Mouse (Mus musculus): Measurements from ENCODE around the gene Hand1.

DNA sequence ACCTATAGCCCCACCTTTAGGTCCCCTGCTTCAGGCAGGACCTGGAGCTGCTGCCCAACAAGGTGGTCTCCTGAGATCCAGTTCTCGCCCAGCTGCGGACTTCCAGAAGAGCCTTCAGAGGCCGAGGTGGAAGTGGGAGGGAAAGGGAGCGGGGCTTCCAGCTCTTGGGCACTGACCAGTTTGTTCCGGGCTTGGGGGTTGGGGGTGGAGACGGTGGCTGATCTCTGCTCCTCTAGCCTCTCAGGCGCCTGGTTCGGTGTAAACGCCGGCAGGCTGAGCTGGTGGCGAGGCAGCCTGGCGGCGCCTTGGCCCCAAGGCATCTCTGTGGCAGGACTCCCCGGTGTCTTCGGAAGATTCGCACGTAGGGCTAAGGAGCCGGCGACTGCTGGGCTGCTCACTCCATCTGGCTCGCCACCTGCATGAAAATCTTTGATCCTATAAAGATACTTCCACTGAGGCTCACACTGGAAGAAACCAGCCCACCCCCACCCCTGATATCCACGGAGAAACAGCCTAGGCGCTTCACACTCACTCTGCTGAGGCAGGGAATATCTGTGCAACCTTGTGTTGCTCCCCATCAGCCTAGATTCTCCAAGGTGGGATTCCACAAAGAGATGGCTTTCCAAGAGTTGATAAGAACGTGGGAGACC, at the start of gene Hand1:
- no peak for TF ChIP-seq CTCF (IDR thresholded peaks at IDR 0.05; ENCODE audit: low read depth, low read length)
- TF ChIP-seq POLR2A (IDR thresholded peaks at IDR 0.05; ENCODE audit: borderline replicate concordance, low read depth, low read length), result no peak

Measured in bone marrow macrophage, adult 2 months (primary cell).